Mouse (Mus musculus) bone marrow, adult 2 months (tissue): ENCODE results near the gene Patl2. TPM values are rescaled to one million over a fixed set of nuclear protein-coding genes. Genes with fewer than 3 reads are reported as not detected.

Experiments used
- H3K27ac ChIP-seq: fragments of 200-500 bp; 2 replicates; pipeline ENCODE4 v1.5.1; 2012; ENCODE audit warnings: low read depth, mild to moderate bottlenecking, control low read depth, inconsistent platforms, low read length; ENCODE audit not compliant: control insufficient read depth, poor library complexity, insufficient read depth
- H3K4me1 ChIP-seq: fragments of 200-500 bp; 2 replicates; pipeline ENCODE4 v1.6.1; 2011; ENCODE audit warnings: low read length; ENCODE audit not compliant: control insufficient read depth, insufficient read depth
- H3K4me3 ChIP-seq: fragments of 200-500 bp; replicated peaks from 2 replicates; pipeline ENCODE3; 2011; ENCODE audit warnings: mild to moderate bottlenecking, low read depth, low read length, control low read depth; ENCODE audit not compliant: control insufficient read depth
- CTCF ChIP-seq: fragments of 200-500 bp; IDR thresholded peaks from 2 replicates; pipeline ENCODE4 v1.5.1; 2011; ENCODE audit warnings: low read length, control low read depth; ENCODE audit not compliant: control insufficient read depth, insufficient read depth
- POLR2A ChIP-seq: fragments of 200-500 bp; IDR thresholded peaks from 2 replicates; pipeline ENCODE4 v1.6.1; 2011; ENCODE audit warnings: low read depth, mild to moderate bottlenecking, control low read depth, low read length, borderline replicate concordance; ENCODE audit not compliant: control insufficient read depth
- WGBS: fragments of 180-500 bp; shearing (Covaris S2); methylation state at CpG from one replicate; pipeline ENCODE4 v1.1.7; 2018; 5-methylcytosine and 5-hydroxymethylcytosine counted together
- polyA plus RNA-seq: library from polyadenylated mRNA; stranded (reverse); fragments of >200 nt; gene quantifications from 2 replicates; pipeline ENCODE4 v1.2.4, GENCODE M21; 2011; ENCODE audit warnings: low replicate concordance; ENCODE audit not compliant: missing spikeins, insufficient read depth, insufficient read length

The Patl2 gene
- polyA plus RNA-seq, result not detected in 2 replicates

- TF ChIP-seq POLR2A (no peak), CTCF (no peak)
- H3K4me3 ChIP-seq, result no peak within 1 kb of the TSS
- no peaks in the 10 kb centered on the region for H3K4me1 ChIP-seq
- no peak within 1 kb of the TSS for H3K27ac ChIP-seq
- 86% methylated on average over 17 of the region's 17 CpGs for WGBS
Measured at GRCm38 (mm10) chr2:122186106-122186505, at the start of gene Patl2, which contains the start of gene Terb2. Gene Patl2 (minus strand): TSS chr2:122186189. Gene Terb2 (plus strand): TSS chr2:122186272.

GRCm38 (mm10) chr2:122235425-122235824 is 49.4 kb upstream of the Patl2 start:
- no peaks in the 10 kb centered on the region for H3K4me1 ChIP-seq
- 8% methylated on average over 2 of the region's 2 CpGs for WGBS
- TF ChIP-seq CTCF (no peak), POLR2A (no peak)
- no peak overlapping the region for H3K27ac ChIP-seq
- no peak overlapping the region for H3K4me3 ChIP-seq

GRCm38 (mm10) chr2:122234611-122235288 is 48.8 kb upstream of the Patl2 start, which contains the start of gene Sord:
Gene Sord (plus strand): TSS chr2:122234749.
- H3K4me3 ChIP-seq, result peak within 1 kb of the TSS; percentile 92
- WGBS, result under 1% methylated on average over 35 of the region's 35 CpGs
- no peaks in the 10 kb centered on the region for H3K4me1 ChIP-seq
- TF ChIP-seq POLR2A (peak; percentile 42; the same call in 1 of the 2 replicates), CTCF (no peak)
- H3K27ac ChIP-seq, result peak within 1 kb of the TSS; percentile 70

- no peaks in the 10 kb centered on the region for H3K4me1 ChIP-seq
- 16% methylated on average over 26 of the region's 26 CpGs for WGBS
Measured at GRCm38 (mm10) chr2:122233759-122234557, 48.0 kb upstream of the Patl2 start.

GRCm38 (mm10) chr2:122233341-122233740 is 47.4 kb upstream of the Patl2 start:
- WGBS, result 63% methylated on average over 5 of the region's 5 CpGs
- Histone ChIP-seq H3K4me3 (no peak overlapping the region), H3K4me1 (no peaks in the 10 kb centered on the region), H3K27ac (no peak overlapping the region)
- no peak for TF ChIP-seq POLR2A
- no peak for TF ChIP-seq CTCF

More at GRCm38 (mm10) chr2:122233759-122234557, 48.0 kb upstream of the Patl2 start:
- no peak for TF ChIP-seq CTCF
- no peak for TF ChIP-seq POLR2A
- H3K27ac ChIP-seq, result peak overlapping the region; percentile 70; the same call in 1 of the 2 replicates
- peak overlapping the region; percentile 92 for H3K4me3 ChIP-seq

- H3K27ac ChIP-seq, result no peak overlapping the region
- no peaks in the 10 kb centered on the region for H3K4me1 ChIP-seq
- no peak overlapping the region for H3K4me3 ChIP-seq
- TF ChIP-seq CTCF, result no peak
- TF ChIP-seq POLR2A, result no peak
- WGBS, result 92% methylated on average over 9 of the region's 9 CpGs
Measured at GRCm38 (mm10) chr2:122231616-122232015, 45.6 kb upstream of the Patl2 start.

GRCm38 (mm10) chr2:122230395-122230794 is 44.4 kb upstream of the Patl2 start:
- no peak for TF ChIP-seq CTCF
- TF ChIP-seq POLR2A, result no peak
- Histone ChIP-seq H3K4me3 (no peak overlapping the region), H3K27ac (no peak overlapping the region), H3K4me1 (no peaks in the 10 kb centered on the region)
- WGBS, result 88% methylated on average over 6 of the region's 6 CpGs

GRCm38 (mm10) chr2:122223654-122224053 is 37.7 kb upstream of the Patl2 start:
- no peak for TF ChIP-seq CTCF
- no peak for TF ChIP-seq POLR2A
- Histone ChIP-seq H3K4me1 (no peaks in the 10 kb centered on the region), H3K27ac (no peak overlapping the region), H3K4me3 (no peak overlapping the region)
